ENCODE assay signal across 14 mouse cellular contexts in the genomic region with DNA sequence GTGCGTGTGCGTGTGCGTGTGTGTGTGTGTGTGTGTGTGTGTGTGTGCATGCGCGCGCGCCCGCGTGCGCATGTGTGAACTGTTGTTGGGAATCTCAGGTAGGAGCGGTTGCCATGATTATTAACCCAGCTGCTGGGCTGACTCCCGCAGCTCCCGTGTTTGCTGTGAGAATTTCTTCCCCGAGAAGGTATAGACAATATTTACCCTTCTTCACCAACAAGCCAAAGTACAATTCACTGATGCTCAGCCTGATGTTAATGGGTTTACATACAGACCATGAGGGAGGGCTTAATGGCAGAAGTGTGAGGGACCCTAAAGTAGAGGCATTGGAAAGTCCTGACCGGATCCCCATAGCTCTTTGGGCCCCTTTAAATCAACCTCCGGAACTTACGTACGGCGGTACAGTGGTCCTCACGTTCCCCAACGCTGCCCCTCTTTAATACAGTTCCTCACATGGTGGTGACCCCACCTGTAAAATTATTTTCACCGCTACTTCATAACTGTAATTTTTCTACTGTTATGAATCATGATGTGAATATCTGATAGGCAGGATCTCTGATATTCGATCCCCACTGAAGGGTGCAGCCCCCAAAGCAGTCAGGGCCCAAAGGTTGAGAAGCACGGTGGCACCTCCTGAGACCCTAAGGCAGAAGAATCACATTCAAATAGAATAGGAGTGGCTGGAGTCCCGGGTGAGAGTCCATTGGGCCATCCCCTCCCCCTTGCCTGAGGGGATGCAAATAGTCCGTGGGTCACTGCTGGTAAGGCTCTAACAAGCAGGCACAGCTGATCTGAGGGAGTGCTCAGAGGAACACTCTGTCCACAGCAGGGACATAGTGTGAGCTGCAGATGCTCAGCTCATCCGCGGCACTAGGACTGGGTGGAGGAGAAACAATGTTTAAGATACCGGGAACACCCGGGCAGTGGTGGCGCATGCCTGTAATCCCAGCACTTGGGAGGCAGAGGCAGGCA. TPM values are rescaled to one million over a fixed set of nuclear protein-coding genes. Genes with fewer than 3 reads are reported as not detected.
DNase-seq lines count a peak whose midpoint lies in the region; ATAC-seq and TF ChIP-seq lines count a peak whose summit lies in the region.
"Had no signal": no experiment of that assay in that cellular context is flagged by ENCODE, and none has a peak within 500 bp of the region (broad histone marks: within the 10 kb centered on the region; RNA-seq: fewer than 3 reads in every experiment).

No protein-coding gene starts in this region.

- H3K9ac ChIP-seq in midbrain, embryonic 14.5 days (replicated peaks; ENCODE audit: low read length) = no peak overlapping the region
- H3K9ac ChIP-seq in midbrain, embryonic 13.5 days (replicated peaks) = no peak overlapping the region
- no peak overlapping the region for H3K9ac ChIP-seq in hindbrain, embryonic 13.5 days
- H3K9ac ChIP-seq: forebrain, embryonic 15.5 days; midbrain, embryonic 15.5 days had no signal

- peak overlapping the region; percentile 15; the same call in 1 of the 2 replicates for H3K4me3 ChIP-seq in heart, embryonic 10.5 days
- H3K4me3 ChIP-seq in midbrain, embryonic 14.5 days (replicated peaks; ENCODE audit: low read depth, low read length) = no peak overlapping the region
- no peak overlapping the region for H3K4me3 ChIP-seq in midbrain, embryonic 13.5 days (replicated peaks)
- H3K4me3 ChIP-seq in hindbrain, embryonic 13.5 days = no peak overlapping the region
- H3K4me3 ChIP-seq in myocyte = no peak overlapping the region
- H3K4me3 ChIP-seq: forebrain, embryonic 15.5 days; midbrain, embryonic 15.5 days had no signal

- H3K9me3 ChIP-seq in heart, embryonic 10.5 days = no peaks in the 10 kb centered on the region
- H3K9me3 ChIP-seq in midbrain, embryonic 14.5 days (ENCODE audit: control insufficient read depth, low read length) = no peaks in the 10 kb centered on the region
- no peaks in the 10 kb centered on the region for H3K9me3 ChIP-seq in midbrain, embryonic 13.5 days
- H3K9me3 ChIP-seq in hindbrain, embryonic 13.5 days = no peaks in the 10 kb centered on the region
- H3K9me3 ChIP-seq: forebrain, embryonic 15.5 days; midbrain, embryonic 15.5 days had no signal

- 40% methylated on average over 31 of the region's 31 CpGs for WGBS in heart, embryonic 10.5 days
- WGBS in midbrain, embryonic 14.5 days = 57% methylated on average over 31 of the region's 31 CpGs
- 63% methylated on average over 31 of the region's 31 CpGs for WGBS in midbrain, embryonic 13.5 days
- 51% methylated on average over 31 of the region's 31 CpGs for WGBS in hindbrain, embryonic 13.5 days

- H3K27me3 ChIP-seq in heart, embryonic 10.5 days (ENCODE audit: insufficient read depth, poor library complexity, severe bottlenecking) = peaks cover 10% of the 10 kb centered on the region; the same call in 1 of the 2 replicates
- no peaks in the 10 kb centered on the region for H3K27me3 ChIP-seq in midbrain, embryonic 14.5 days (ENCODE audit: control insufficient read depth, insufficient read depth, low read length)
- H3K27me3 ChIP-seq in midbrain, embryonic 13.5 days = peaks cover 3% of the 10 kb centered on the region; the same call in 1 of the 2 replicates
- no peaks in the 10 kb centered on the region for H3K27me3 ChIP-seq in hindbrain, embryonic 13.5 days
- no peaks in the 10 kb centered on the region for H3K27me3 ChIP-seq in myocyte (ENCODE audit: control insufficient read depth, insufficient read depth, insufficient read length)
- H3K27me3 ChIP-seq: forebrain, embryonic 15.5 days; midbrain, embryonic 15.5 days had no signal

- no peaks in the 10 kb centered on the region for H3K36me3 ChIP-seq in heart, embryonic 10.5 days
- H3K36me3 ChIP-seq in midbrain, embryonic 14.5 days (ENCODE audit: control insufficient read depth, insufficient read depth, low read length) = no peaks in the 10 kb centered on the region
- H3K36me3 ChIP-seq in midbrain, embryonic 13.5 days = no peaks in the 10 kb centered on the region
- H3K36me3 ChIP-seq in hindbrain, embryonic 13.5 days = no peaks in the 10 kb centered on the region
- H3K36me3 ChIP-seq in myocyte (ENCODE audit: control insufficient read depth, insufficient read depth) = no peaks in the 10 kb centered on the region
- H3K36me3 ChIP-seq: forebrain, embryonic 15.5 days; midbrain, embryonic 15.5 days had no signal

- ATAC-seq in midbrain, embryonic 14.5 days (ENCODE audit: low FRiP score, low TSS enrichment) = no peak
- ATAC-seq in midbrain, embryonic 13.5 days = no peak
- ATAC-seq in hindbrain, embryonic 13.5 days (ENCODE audit: low FRiP score) = 0 out of 2 replicates have a peak, but pooled peaks have one; percentile 39
- ATAC-seq in megakaryocyte, adult 5-6 weeks (ENCODE audit: poor library complexity, severe bottlenecking) = no peak
- ATAC-seq: forebrain, embryonic 15.5 days; midbrain, embryonic 15.5 days had no signal

- 0 out of 2 replicates have a peak, but pooled peaks cover 2% of the 10 kb centered on the region for H3K4me1 ChIP-seq in heart, embryonic 10.5 days
- H3K4me1 ChIP-seq in midbrain, embryonic 14.5 days (ENCODE audit: control insufficient read depth, insufficient read depth, low read length) = 0 out of 2 replicates have a peak, but pooled peaks cover 3% of the 10 kb centered on the region
- peaks cover 7% of the 10 kb centered on the region for H3K4me1 ChIP-seq in midbrain, embryonic 13.5 days (replicated peaks)
- peaks cover 6% of the 10 kb centered on the region for H3K4me1 ChIP-seq in hindbrain, embryonic 13.5 days (replicated peaks)

- TF ChIP-seq POLR2A in myocyte (IDR thresholded peaks at IDR 0.05; ENCODE audit: insufficient read length, low read depth) = no peak

- no peaks in the 10 kb centered on the region for H3K79me2 ChIP-seq in myocyte (ENCODE audit: control insufficient read depth, insufficient read depth)

- H3K27ac ChIP-seq in heart, embryonic 10.5 days = no peak overlapping the region
- no peak overlapping the region for H3K27ac ChIP-seq in midbrain, embryonic 14.5 days (replicated peaks; ENCODE audit: low read depth, low read length)
- no peak overlapping the region for H3K27ac ChIP-seq in midbrain, embryonic 13.5 days
- H3K27ac ChIP-seq in hindbrain, embryonic 13.5 days = no peak overlapping the region
- H3K27ac ChIP-seq: forebrain, embryonic 15.5 days; midbrain, embryonic 15.5 days had no signal

- DNase-seq in heart, embryonic 10.5 days (ENCODE audit: low spot score) = no peak
- DNase-seq in heart, adult 8-10 months (ENCODE audit: low spot score) = no peak
- peak; percentile 25 for DNase-seq in midbrain, embryonic 14.5 days
- no peak for DNase-seq in right cerebral cortex, postnatal 14 days
- DNase-seq: cerebellum, adult 11 months; gastrocnemius, postnatal 14 days; kidney, postnatal 36 days; right cerebral cortex, adult 18-20 months had no signal

- H3K4me2 ChIP-seq in midbrain, embryonic 14.5 days (ENCODE audit: low read length) = no peak overlapping the region
- no peak overlapping the region for H3K4me2 ChIP-seq in midbrain, embryonic 13.5 days (replicated peaks)
- H3K4me2 ChIP-seq in hindbrain, embryonic 13.5 days = no peak overlapping the region
- no peak overlapping the region for H3K4me2 ChIP-seq in myocyte (ENCODE audit: low read depth)
- H3K4me2 ChIP-seq: forebrain, embryonic 15.5 days; midbrain, embryonic 15.5 days had no signal

- no peak overlapping the region for H3ac ChIP-seq in myocyte (ENCODE audit: control insufficient read depth, insufficient read length)

TF ChIP-seq in myocyte, 11 proteins besides CTCF, POLR2A, EP300 and RAD21:
- TF ChIP-seq MYOD1 (IDR thresholded peaks at IDR 0.05; ENCODE audit: control insufficient read depth in 1 of 3, insufficient read length in 2 of 3, low read depth in 2 of 3) (peak in 2 of 3 experiments; percentile 6 to 16), REST (IDR thresholded peaks at IDR 0.05; ENCODE audit: insufficient read depth, insufficient read length) (no peak)

RNA-seq across cellular contexts. Expression of gene Cpsf6, which starts 10.4 kb away (rescaled TPM):
- 128 and 138 TPM in 2 replicates for polyA plus RNA-seq in heart, embryonic 10.5 days (2016; fragmentation: Nextera tagmentation; extraction: Ambion mirVana)
- 10 to 100 TPM; 27.3 to 31.2 (median 30.1) TPM for total RNA-seq in heart, adult 8-10 months (2022)
- 207 and 213 TPM in 2 replicates for polyA plus RNA-seq in midbrain, embryonic 14.5 days (2014; fragmentation: Nextera tagmentation; extraction: Ambion mirVana)
- polyA plus RNA-seq in midbrain, embryonic 13.5 days (2015; fragmentation: Nextera tagmentation; extraction: Ambion mirVana) = 203 and 210 TPM in 2 replicates
- 177 and 179 TPM in 2 replicates for polyA plus RNA-seq in hindbrain, embryonic 13.5 days (2015; fragmentation: Nextera tagmentation; extraction: Ambion mirVana)
- 21.8 TPM for polyA plus RNA-seq in myocyte (2012; fragmentation: generic; extraction: Trizol)
- 70.3 and 88.4 TPM in 2 replicates for total RNA-seq in megakaryocyte, adult 5-6 weeks (2015)
- total RNA-seq in megakaryocyte, adult 5-6 weeks (2017) = 87.7 and 103 TPM in 2 replicates
